Mouse (Mus musculus) myocyte (in vitro differentiated cells): Measurements from ENCODE around the gene Crtc3. TPM values are rescaled to one million over a fixed set of nuclear protein-coding genes. Genes with fewer than 3 reads are reported as not detected.

Experiments
- H3K27me3 ChIP-seq: one replicate; pipeline ENCODE4 v1.6.1; 2011; ENCODE audit not compliant: control insufficient read depth, insufficient read depth, insufficient read length
- H3K36me3 ChIP-seq: one replicate; pipeline ENCODE4 v1.6.1; 2011; ENCODE audit not compliant: control insufficient read depth, insufficient read depth
- H3K4me2 ChIP-seq: one replicate; pipeline ENCODE4 v1.6.1; 2011; ENCODE audit warnings: low read depth, control low read depth
- H3K4me3 ChIP-seq: one replicate; pipeline ENCODE4 v1.5.1; 2011; ENCODE audit warnings: mild to moderate bottlenecking, control low read depth, moderate library complexity
- H3K79me2 ChIP-seq: one replicate; pipeline ENCODE4 v1.6.1; 2011; ENCODE audit not compliant: control insufficient read depth, insufficient read depth
- H3ac ChIP-seq: one replicate; pipeline ENCODE4 v1.6.1; 2011; ENCODE audit not compliant: control insufficient read depth, insufficient read length
- CEBPB ChIP-seq: IDR thresholded peaks from 2 replicates; pipeline ENCODE4 v1.6.1; 2011; ENCODE audit warnings: mild to moderate bottlenecking, moderate library complexity; ENCODE audit not compliant: poor library complexity, insufficient read depth, severe bottlenecking
- E2F4 ChIP-seq: IDR thresholded peaks from one replicate; pipeline ENCODE4 v1.6.1; 2011; ENCODE audit warnings: mild to moderate bottlenecking, control low read depth, moderate library complexity; ENCODE audit not compliant: insufficient read depth
- MAX ChIP-seq: IDR thresholded peaks from one replicate; pipeline ENCODE4 v1.6.1; 2011; ENCODE audit warnings: low read depth, mild to moderate bottlenecking, control low read depth
- MYOD1 ChIP-seq, 3 experiments: IDR thresholded peaks; one replicate each; pipeline ENCODE4 v1.6.1; 2011; ENCODE audit warnings: control low read depth in 2 of 3, low read depth in 2 of 3, mild to moderate bottlenecking in 2 of 3, moderate library complexity in 1 of 3; ENCODE audit not compliant: insufficient read length in 2 of 3, control insufficient read depth in 1 of 3
- MYOG ChIP-seq, 3 experiments: IDR thresholded peaks; one replicate each; pipeline ENCODE4 v1.6.1; 2011; ENCODE audit warnings: control low read depth in 2 of 3, low read depth in 2 of 3, mild to moderate bottlenecking in 2 of 3; ENCODE audit not compliant: insufficient read length in 2 of 3, control insufficient read depth in 1 of 3, insufficient read depth in 1 of 3
- POLR2A ChIP-seq: IDR thresholded peaks from one replicate; pipeline ENCODE4 v1.6.1; 2011; ENCODE audit warnings: low read depth, mild to moderate bottlenecking, control low read depth, moderate library complexity; ENCODE audit not compliant: insufficient read length
- POLR2AphosphoS2 ChIP-seq: IDR thresholded peaks from one replicate; pipeline ENCODE4 v1.6.1; 2011; ENCODE audit warnings: low read depth, control low read depth; ENCODE audit not compliant: insufficient read length
- REST ChIP-seq: IDR thresholded peaks from one replicate; pipeline ENCODE4 v1.6.1; 2011; ENCODE audit warnings: mild to moderate bottlenecking, control low read depth, moderate library complexity; ENCODE audit not compliant: insufficient read depth, insufficient read length
- SRF ChIP-seq: IDR thresholded peaks from one replicate; pipeline ENCODE4 v1.6.1; 2011; ENCODE audit warnings: low read depth; ENCODE audit not compliant: control insufficient read depth, insufficient read length
- TCF12 ChIP-seq: IDR thresholded peaks from one replicate; pipeline ENCODE4 v1.6.1; 2011; ENCODE audit warnings: mild to moderate bottlenecking, control low read depth; ENCODE audit not compliant: poor library complexity, insufficient read depth, severe bottlenecking
- TCF3 ChIP-seq: IDR thresholded peaks from one replicate; pipeline ENCODE4 v1.6.1; 2011; ENCODE audit warnings: low read depth, control low read depth; ENCODE audit not compliant: insufficient read length
- USF1 ChIP-seq: IDR thresholded peaks from one replicate; pipeline ENCODE4 v1.6.1; 2011; ENCODE audit warnings: low read depth, mild to moderate bottlenecking, control low read depth, moderate library complexity
- polyA plus RNA-seq: library from polyadenylated mRNA; unstranded; fragments of >200 nt; fragmentation: generic; extraction: Trizol; gene quantifications from one replicate; pipeline ENCODE4 v1.2.1, GENCODE M21; 2012; ENCODE audit warnings: missing spikeins

The Crtc3 gene
- polyA plus RNA-seq, 1 experiment = 6.4 TPM

DNA sequence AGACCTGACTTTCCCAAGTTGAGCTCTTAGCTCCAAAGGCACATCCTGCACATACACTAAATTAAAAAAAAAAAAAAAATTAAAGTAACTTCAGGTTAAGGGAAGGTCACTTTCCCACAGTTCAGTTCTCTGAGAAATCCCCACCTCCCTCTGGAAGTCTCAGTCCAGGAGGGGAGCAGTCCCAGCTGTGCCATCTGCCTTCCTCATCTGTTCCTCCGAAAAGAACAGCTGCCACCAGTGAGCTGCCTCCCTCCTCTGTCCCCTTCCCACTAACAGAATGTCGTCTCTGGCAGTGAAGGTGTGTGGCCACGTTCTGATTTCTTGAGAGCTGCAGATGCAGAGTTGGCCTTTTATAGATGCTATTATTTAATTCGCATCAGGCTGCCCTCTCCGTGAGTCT, 9.2 kb upstream of the Crtc3 start:
- Histone ChIP-seq H3K4me3 (no peak overlapping the region), H3ac (no peak overlapping the region), H3K27me3 (no peaks in the 10 kb centered on the region), H3K79me2 (no peaks in the 10 kb centered on the region), H3K4me2 (no peak overlapping the region), H3K36me3 (no peaks in the 10 kb centered on the region)
- TF ChIP-seq MYOD1 (IDR thresholded peaks at IDR 0.05; ENCODE audit: control insufficient read depth in 1 of 3, insufficient read length in 2 of 3, low read depth in 2 of 3) (peak in 2 of 3 experiments; percentile 29 to 45), POLR2AphosphoS2 (no peak), MYOG (IDR thresholded peaks at IDR 0.05; ENCODE audit: control insufficient read depth in 1 of 3, insufficient read depth in 1 of 3, insufficient read length in 2 of 3, low read depth in 2 of 3) (peak in 1 of 3 experiments; percentile 61), CEBPB (no peak), USF1 (no peak)

DNA sequence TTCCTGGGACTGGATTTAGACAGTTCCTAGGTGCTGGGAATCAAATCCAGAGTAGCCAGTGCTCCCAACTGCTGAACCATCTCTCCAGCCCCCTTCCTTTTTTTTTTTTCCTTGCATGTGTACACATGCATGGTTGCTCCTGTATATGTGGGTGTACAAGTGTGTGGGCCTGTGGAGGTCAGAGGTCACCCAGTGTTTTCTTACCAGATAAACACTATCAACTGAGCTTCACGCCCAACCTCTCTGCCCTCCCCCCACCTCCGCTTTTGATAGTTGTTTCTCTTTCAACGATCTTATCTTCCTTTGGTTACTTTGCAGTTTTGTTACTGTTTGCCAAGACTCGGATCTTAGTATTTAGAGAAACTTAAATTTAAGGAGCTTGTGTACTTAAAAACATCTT, 8.2 kb upstream of the Crtc3 start:
- Histone ChIP-seq H3K4me2 (no peak overlapping the region), H3K79me2 (no peaks in the 10 kb centered on the region), H3ac (no peak overlapping the region), H3K27me3 (no peaks in the 10 kb centered on the region), H3K36me3 (no peaks in the 10 kb centered on the region), H3K4me3 (no peak overlapping the region)
- TF ChIP-seq REST (no peak), POLR2A (no peak), E2F4 (no peak), MAX (no peak), TCF12 (no peak), MYOD1 (IDR thresholded peaks at IDR 0.05; ENCODE audit: control insufficient read depth in 1 of 3, insufficient read length in 2 of 3, low read depth in 2 of 3) (no peak), TCF3 (no peak), SRF (no peak), CEBPB (no peak), USF1 (no peak), MYOG (IDR thresholded peaks at IDR 0.05; ENCODE audit: control insufficient read depth in 1 of 3, insufficient read depth in 1 of 3, insufficient read length in 2 of 3, low read depth in 2 of 3) (no peak), POLR2AphosphoS2 (no peak)

DNA sequence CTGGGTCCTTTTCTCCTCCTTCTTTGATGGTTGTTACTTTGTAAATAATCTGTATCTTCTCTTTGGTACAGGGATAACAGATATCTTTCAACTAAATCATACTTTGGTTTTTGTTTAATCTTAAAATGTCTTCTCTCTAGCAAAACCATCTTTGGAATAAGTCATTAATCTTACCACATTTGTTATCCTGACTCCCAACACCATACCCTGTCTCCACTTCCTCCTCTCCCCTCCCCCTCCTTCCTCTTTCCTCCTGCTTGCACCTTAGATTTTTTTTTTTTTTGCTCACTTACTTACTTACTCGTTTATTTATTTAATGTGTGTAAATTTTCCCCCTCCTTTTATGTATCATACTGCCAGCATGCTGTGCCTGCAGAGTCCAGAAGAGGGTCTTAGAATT, 7.7 kb upstream of the Crtc3 start:
- no peaks in the 10 kb centered on the region for H3K36me3 ChIP-seq
- TF ChIP-seq E2F4 (no peak), MYOD1 (IDR thresholded peaks at IDR 0.05; ENCODE audit: control insufficient read depth in 1 of 3, insufficient read length in 2 of 3, low read depth in 2 of 3) (no peak), TCF12 (no peak), MAX (no peak), CEBPB (no peak), TCF3 (no peak), POLR2AphosphoS2 (no peak), REST (no peak), POLR2A (no peak)
- H3K4me2 ChIP-seq = no peak overlapping the region
- H3ac ChIP-seq = no peak overlapping the region
- H3K79me2 ChIP-seq = no peaks in the 10 kb centered on the region
- no peaks in the 10 kb centered on the region for H3K27me3 ChIP-seq
- H3K4me3 ChIP-seq = no peak overlapping the region

DNA sequence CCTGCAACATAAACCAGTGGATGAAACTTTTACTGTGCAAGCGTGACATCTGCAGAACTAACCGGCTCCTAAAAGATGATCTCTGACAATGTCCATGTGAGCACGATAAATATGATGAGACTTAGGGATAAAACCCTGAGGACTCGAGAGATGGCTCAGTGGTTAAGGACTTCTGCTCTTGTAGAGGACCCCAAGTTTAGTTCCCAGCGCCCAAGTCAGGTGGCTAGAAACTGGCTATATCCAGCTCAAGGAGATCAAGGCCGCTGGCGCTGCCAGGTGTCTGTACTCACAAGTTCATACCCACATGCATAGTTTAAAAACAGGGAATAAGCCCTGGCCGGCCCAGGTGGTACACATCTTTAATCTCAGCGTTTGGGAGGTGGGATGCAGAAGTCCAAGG, 3.8 kb upstream of the Crtc3 start:
- H3K36me3 ChIP-seq = no peaks in the 10 kb centered on the region
- no peak overlapping the region for H3K4me3 ChIP-seq
- no peak for TF ChIP-seq TCF3
- no peak for TF ChIP-seq MAX
- TF ChIP-seq MYOD1 (IDR thresholded peaks at IDR 0.05; ENCODE audit: control insufficient read depth in 1 of 3, insufficient read length in 2 of 3, low read depth in 2 of 3) = no peak
- TF ChIP-seq E2F4 = no peak
- no peak for TF ChIP-seq REST
- no peak for TF ChIP-seq POLR2AphosphoS2
- TF ChIP-seq USF1 = no peak
- TF ChIP-seq SRF = no peak
- TF ChIP-seq POLR2A = no peak
- no peak for TF ChIP-seq CEBPB
- TF ChIP-seq MYOG (IDR thresholded peaks at IDR 0.05; ENCODE audit: control insufficient read depth in 1 of 3, insufficient read depth in 1 of 3, insufficient read length in 2 of 3, low read depth in 2 of 3) = no peak
- TF ChIP-seq TCF12 = no peak
- H3K79me2 ChIP-seq = peaks cover 4% of the 10 kb centered on the region
- H3ac ChIP-seq = no peak overlapping the region
- no peak overlapping the region for H3K4me2 ChIP-seq
- no peaks in the 10 kb centered on the region for H3K27me3 ChIP-seq

DNA sequence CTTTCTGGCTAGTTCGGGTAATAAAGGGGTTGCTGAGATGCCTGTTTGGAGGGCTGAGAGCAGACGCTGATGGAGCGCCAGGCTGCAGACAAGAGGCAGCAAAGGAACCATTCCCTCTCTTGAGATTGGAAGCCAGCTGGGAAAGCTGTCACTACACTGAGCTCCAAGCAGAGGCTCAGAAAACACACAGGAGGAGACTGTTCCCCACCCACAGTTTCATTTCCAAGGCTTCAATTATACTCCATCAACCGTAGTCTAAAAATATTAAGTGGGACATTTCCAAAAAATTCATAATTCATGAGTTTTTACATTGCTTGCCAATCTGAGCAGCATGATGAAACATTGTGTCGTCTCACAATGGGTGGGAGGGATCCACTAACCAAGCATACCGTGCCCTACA, 2.5 kb upstream of the Crtc3 start:
- Histone ChIP-seq H3K4me2 (no peak overlapping the region), H3K4me3 (no peak overlapping the region), H3K27me3 (no peaks in the 10 kb centered on the region), H3K79me2 (peaks cover 17% of the 10 kb centered on the region), H3K36me3 (no peaks in the 10 kb centered on the region), H3ac (no peak overlapping the region)
- TF ChIP-seq REST = no peak
- TF ChIP-seq MAX = no peak
- no peak for TF ChIP-seq USF1
- no peak for TF ChIP-seq TCF12
- TF ChIP-seq POLR2A = no peak
- no peak for TF ChIP-seq MYOD1 (IDR thresholded peaks at IDR 0.05; ENCODE audit: control insufficient read depth in 1 of 3, insufficient read length in 2 of 3, low read depth in 2 of 3)
- no peak for TF ChIP-seq MYOG (IDR thresholded peaks at IDR 0.05; ENCODE audit: control insufficient read depth in 1 of 3, insufficient read depth in 1 of 3, insufficient read length in 2 of 3, low read depth in 2 of 3)
- TF ChIP-seq CEBPB = no peak
- TF ChIP-seq SRF = no peak
- TF ChIP-seq POLR2AphosphoS2 = no peak
- no peak for TF ChIP-seq TCF3
- no peak for TF ChIP-seq E2F4
